Mouse (Mus musculus) small intestine, adult 2 months (tissue): ENCODE results near the gene Mettl7b.

Experiments
- CTCF ChIP-seq: fragments of 200-500 bp; IDR thresholded peaks from 2 replicates; pipeline ENCODE4 v1.5.1; 2012; ENCODE audit warnings: low read depth, mild to moderate bottlenecking, control low read depth, inconsistent platforms, low read length, moderate library complexity, mixed read lengths; ENCODE audit not compliant: insufficient replicate concordance, insufficient read length; ENCODE audit errors: extremely low read depth
- POLR2A ChIP-seq: fragments of 200-500 bp; IDR thresholded peaks from 2 replicates; pipeline ENCODE4 v1.6.1; 2012; ENCODE audit warnings: low read depth, mild to moderate bottlenecking, control low read depth, inconsistent platforms, low read length, moderate library complexity

GRCm38 (mm10) chr10:128937756-128938390, 22.9 kb downstream of the Mettl7b start:
- TF ChIP-seq CTCF (no peak), POLR2A (no peak)
